Mouse (Mus musculus) stomach, postnatal 0 days (tissue): ENCODE measurements at regions not wholly inside any gene's neighbourhood (a gene's known extent, or its start where the extent isn't known, plus 50 kb on each side); places are given as distances from the start of the nearest gene placed in this dataset.

Source experiments
- CTCF ChIP-seq: IDR thresholded peaks from 2 replicates; pipeline ENCODE4 v1.5.1; 2016; ENCODE audit warnings: antibody characterized with exemption, low read depth, mild to moderate bottlenecking, moderate library complexity
- EP300 ChIP-seq: optimal IDR thresholded peaks from 2 replicates; pipeline ENCODE3; 2016; ENCODE audit warnings: antibody characterized with exemption

GRCm38 (mm10) chr17:62280201-62280600, 600.9 kb downstream of the Efna5 start:
- TF ChIP-seq CTCF (no peak), EP300 (no peak)
